Mouse (Mus musculus): Measurements from ENCODE around the gene Ccdc57. TPM values are rescaled to one million over a fixed set of nuclear protein-coding genes. Genes with fewer than 3 reads are reported as not detected.
A peak's percentile ranks its signal among the peaks of the same experiment; 100 is the strongest.

Ccdc57 gene
- polyA plus RNA-seq, 1 experiment: 1.9 TPM

- H3K4me3 ChIP-seq (ENCODE audit: insufficient read depth, low read length): no peak overlapping the region
- TF ChIP-seq POLR2A (IDR thresholded peaks at IDR 0.05; ENCODE audit: low read depth, low read length) (no peak), CTCF (IDR thresholded peaks at IDR 0.05; ENCODE audit: borderline replicate concordance, insufficient read depth, low read length) (no peak)
- H3K4me1 ChIP-seq (ENCODE audit: control insufficient read depth, insufficient read depth, low read length): no peaks in the 10 kb centered on the region
- H3K27ac ChIP-seq (ENCODE audit: insufficient read depth, low read length): no peak overlapping the region
Measured at GRCm38 (mm10) chr11:120819556-120819955, 113.1 kb downstream of the Ccdc57 start.

- Histone ChIP-seq H3K4me1 (ENCODE audit: control insufficient read depth, insufficient read depth, low read length) (no peaks in the 10 kb centered on the region), H3K27ac (ENCODE audit: insufficient read depth, low read length) (no peak overlapping the region), H3K4me3 (ENCODE audit: insufficient read depth, low read length) (no peak overlapping the region)
- TF ChIP-seq POLR2A (IDR thresholded peaks at IDR 0.05; ENCODE audit: low read depth, low read length) (no peak), CTCF (IDR thresholded peaks at IDR 0.05; ENCODE audit: borderline replicate concordance, insufficient read depth, low read length) (no peak)
Measured at GRCm38 (mm10) chr11:120818251-120818650, 114.4 kb downstream of the Ccdc57 start.

GRCm38 (mm10) chr11:120817358-120817757 lies 115.3 kb downstream of the Ccdc57 start:
- H3K4me3 ChIP-seq (ENCODE audit: insufficient read depth, low read length): no peak overlapping the region
- no peak overlapping the region for H3K27ac ChIP-seq (ENCODE audit: insufficient read depth, low read length)
- TF ChIP-seq POLR2A (IDR thresholded peaks at IDR 0.05; ENCODE audit: low read depth, low read length) (no peak), CTCF (IDR thresholded peaks at IDR 0.05; ENCODE audit: borderline replicate concordance, insufficient read depth, low read length) (no peak)
- H3K4me1 ChIP-seq (ENCODE audit: control insufficient read depth, insufficient read depth, low read length): no peaks in the 10 kb centered on the region

- TF ChIP-seq POLR2A (IDR thresholded peaks at IDR 0.05; ENCODE audit: low read depth, low read length) (no peak), CTCF (IDR thresholded peaks at IDR 0.05; ENCODE audit: borderline replicate concordance, insufficient read depth, low read length) (no peak)
- Histone ChIP-seq H3K4me3 (ENCODE audit: insufficient read depth, low read length) (no peak overlapping the region), H3K27ac (ENCODE audit: insufficient read depth, low read length) (no peak overlapping the region), H3K4me1 (ENCODE audit: control insufficient read depth, insufficient read depth, low read length) (no peaks in the 10 kb centered on the region)
Measured at GRCm38 (mm10) chr11:120812068-120812467, 120.6 kb downstream of the Ccdc57 start.

GRCm38 (mm10) chr11:120808010-120808409 lies 124.7 kb downstream of the Ccdc57 start:
- Histone ChIP-seq H3K4me3 (ENCODE audit: insufficient read depth, low read length) (no peak overlapping the region), H3K4me1 (ENCODE audit: control insufficient read depth, insufficient read depth, low read length) (no peaks in the 10 kb centered on the region), H3K27ac (ENCODE audit: insufficient read depth, low read length) (no peak overlapping the region)
- TF ChIP-seq CTCF (IDR thresholded peaks at IDR 0.05; ENCODE audit: borderline replicate concordance, insufficient read depth, low read length) (no peak), POLR2A (IDR thresholded peaks at IDR 0.05; ENCODE audit: low read depth, low read length) (no peak)

- no peak overlapping the region for H3K4me3 ChIP-seq (ENCODE audit: insufficient read depth, low read length)
- TF ChIP-seq POLR2A (IDR thresholded peaks at IDR 0.05; ENCODE audit: low read depth, low read length): no peak
- no peak for TF ChIP-seq CTCF (IDR thresholded peaks at IDR 0.05; ENCODE audit: borderline replicate concordance, insufficient read depth, low read length)
- H3K4me1 ChIP-seq (ENCODE audit: control insufficient read depth, insufficient read depth, low read length): 0 out of 2 replicates have a peak, but pooled peaks cover 3% of the 10 kb centered on the region
- H3K27ac ChIP-seq (ENCODE audit: insufficient read depth, low read length): no peak overlapping the region
Measured at GRCm38 (mm10) chr11:120805375-120806298, 127.0 kb downstream of the Ccdc57 start.

- TF ChIP-seq POLR2A (IDR thresholded peaks at IDR 0.05; ENCODE audit: low read depth, low read length): no peak
- no peak for TF ChIP-seq CTCF (IDR thresholded peaks at IDR 0.05; ENCODE audit: borderline replicate concordance, insufficient read depth, low read length)
- Histone ChIP-seq H3K4me1 (ENCODE audit: control insufficient read depth, insufficient read depth, low read length) (peaks cover 8% of the 10 kb centered on the region; the same call in 1 of the 2 replicates), H3K27ac (ENCODE audit: insufficient read depth, low read length) (no peak overlapping the region), H3K4me3 (ENCODE audit: insufficient read depth, low read length) (no peak overlapping the region)
Measured at GRCm38 (mm10) chr11:120804769-120805168, 127.9 kb downstream of the Ccdc57 start.

GRCm38 (mm10) chr11:120804274-120804673 lies 128.4 kb downstream of the Ccdc57 start:
- TF ChIP-seq POLR2A (IDR thresholded peaks at IDR 0.05; ENCODE audit: low read depth, low read length) (no peak), CTCF (IDR thresholded peaks at IDR 0.05; ENCODE audit: borderline replicate concordance, insufficient read depth, low read length) (no peak)
- H3K4me1 ChIP-seq (ENCODE audit: control insufficient read depth, insufficient read depth, low read length): peaks cover 8% of the 10 kb centered on the region; the same call in 1 of the 2 replicates
- H3K4me3 ChIP-seq (ENCODE audit: insufficient read depth, low read length): no peak overlapping the region
- no peak overlapping the region for H3K27ac ChIP-seq (ENCODE audit: insufficient read depth, low read length)

GRCm38 (mm10) chr11:120800061-120800904 lies 132.4 kb downstream of the Ccdc57 start:
- peaks cover 8% of the 10 kb centered on the region; the same call in 1 of the 2 replicates for H3K4me1 ChIP-seq (ENCODE audit: control insufficient read depth, insufficient read depth, low read length)
- TF ChIP-seq CTCF (IDR thresholded peaks at IDR 0.05; ENCODE audit: borderline replicate concordance, insufficient read depth, low read length): peak; percentile 65; the same call in 1 of the 2 replicates
- peak; percentile 66 for TF ChIP-seq POLR2A (IDR thresholded peaks at IDR 0.05; ENCODE audit: low read depth, low read length)
- H3K4me3 ChIP-seq (ENCODE audit: insufficient read depth, low read length): no peak overlapping the region
- H3K27ac ChIP-seq (ENCODE audit: insufficient read depth, low read length): peak overlapping the region; percentile 42

Data from embryonic fibroblast, embryonic 13.5 days (primary cell).